Mouse (Mus musculus): ENCODE data around the gene Nrarp. TPM values are rescaled to one million over a fixed set of nuclear protein-coding genes. Genes with fewer than 3 reads are reported as not detected.

The Nrarp gene
- polyA plus RNA-seq (2017; shearing (Covaris generic)): 0.25 TPM

DNA sequence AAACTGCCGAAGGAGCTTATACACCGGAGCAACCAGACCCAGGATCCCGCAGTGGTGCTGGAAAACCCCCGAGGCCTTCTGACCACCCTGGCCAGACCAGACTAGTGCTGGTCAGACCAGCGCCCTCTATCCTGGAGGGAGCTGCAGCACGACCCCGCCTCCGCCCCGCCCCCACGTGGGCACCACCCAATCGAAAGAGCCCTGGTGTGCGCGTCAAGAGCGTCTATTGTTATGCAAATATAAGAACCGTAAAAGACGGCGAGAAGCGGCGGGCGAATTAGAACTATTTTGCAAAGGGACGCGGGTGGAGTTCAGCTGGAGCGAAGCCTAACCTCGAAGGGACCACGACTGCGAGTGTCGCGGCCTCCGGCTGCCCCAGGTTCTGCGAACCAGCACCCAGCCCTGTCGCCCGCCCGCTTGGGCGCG lies at the start of gene Nrarp:
Gene Nrarp (plus strand): TSS at position 281 of the 426 bp plus-strand sequence.

DNA sequence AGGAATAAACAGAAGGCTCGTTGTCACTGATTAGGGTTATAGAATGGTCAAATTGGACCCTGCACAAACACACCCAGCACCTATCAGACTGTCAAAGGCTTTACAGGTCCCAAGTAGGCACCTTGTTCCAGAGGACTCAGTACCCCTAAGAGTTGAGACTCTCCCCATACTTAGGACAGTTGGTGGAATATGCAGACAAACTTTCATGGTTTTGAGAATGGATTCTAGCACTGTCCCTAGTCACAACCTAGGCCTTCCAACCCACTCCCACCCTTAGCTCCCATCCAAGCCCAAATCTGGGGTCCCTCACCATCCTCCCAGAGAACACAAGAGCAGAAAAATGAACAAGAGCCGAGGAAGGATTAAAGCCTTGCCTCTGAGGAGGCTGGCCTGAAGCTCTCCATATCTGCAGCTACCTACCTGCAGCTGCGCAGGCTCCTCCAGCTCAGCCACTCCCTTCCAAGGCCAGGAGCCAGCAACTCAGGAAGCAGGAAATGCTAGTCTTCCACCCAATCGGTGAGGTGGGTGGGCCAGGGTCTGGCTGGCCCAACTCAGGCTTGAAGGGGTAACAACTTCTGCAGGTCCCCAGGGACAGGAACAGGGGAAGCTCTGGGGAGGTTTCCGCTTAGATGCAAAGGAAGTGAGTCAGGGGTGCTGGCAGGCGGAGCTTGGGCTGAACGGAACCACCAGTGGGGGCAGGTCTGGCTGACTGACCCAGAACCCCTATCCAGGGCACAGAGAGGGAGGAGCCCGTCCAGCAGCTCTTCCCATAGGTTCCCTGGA lies 15.8 kb downstream of the Nrarp start, which contains the start of gene Tor4a:
Gene Tor4a (minus strand): TSS at position 715 of the 783 bp plus-strand sequence.

DNA sequence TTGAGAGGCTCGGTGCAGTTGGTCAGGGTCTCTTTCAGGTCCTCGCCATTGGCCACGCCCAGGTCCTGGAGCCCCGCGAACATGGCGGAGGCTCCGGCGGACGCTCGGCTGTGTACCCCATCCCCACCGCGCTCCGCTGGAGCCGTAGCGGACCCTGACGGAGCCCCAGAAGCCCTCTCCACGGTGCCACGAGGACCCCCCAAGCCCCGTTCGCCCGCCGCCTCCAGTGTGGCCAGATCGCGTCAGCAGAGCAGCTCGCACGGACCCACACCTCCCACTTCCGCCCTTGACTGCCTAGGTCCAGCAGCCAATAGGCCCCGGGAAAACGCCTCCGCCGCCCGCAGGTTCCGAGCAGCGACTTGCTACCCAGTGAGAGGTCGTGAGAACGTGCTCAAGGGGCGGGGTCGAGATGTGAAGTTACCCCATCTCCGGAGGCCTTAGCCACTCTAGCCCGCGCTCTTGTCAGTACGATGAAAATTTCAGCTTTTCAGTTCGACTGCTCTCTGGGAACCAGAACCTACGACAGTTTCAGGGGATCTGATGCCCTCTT lies 30.6 kb downstream of the Nrarp start, which contains the start of gene Nelfb:
Gene Nelfb (minus strand): TSS at position 369 of the 550 bp plus-strand sequence.

DNA sequence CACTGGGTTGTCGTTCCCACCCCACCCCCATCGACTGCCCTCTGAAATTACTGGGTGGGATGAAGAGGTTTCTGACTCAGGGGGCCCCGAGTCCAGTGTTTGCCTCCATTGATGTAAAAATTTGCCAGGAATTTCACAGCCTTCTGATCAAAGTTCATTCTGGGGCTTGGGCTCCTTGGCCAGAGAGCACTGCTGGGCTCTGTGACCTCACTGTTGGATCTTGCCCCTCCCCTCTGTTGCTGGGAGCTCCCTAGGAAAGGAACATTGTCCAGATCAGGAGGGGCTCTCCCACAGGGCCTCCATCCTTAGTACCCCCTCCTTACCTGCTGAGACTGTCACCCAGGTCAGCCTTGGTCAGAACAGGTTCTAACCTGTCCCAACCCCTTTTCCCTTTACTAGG lies 33.9 kb downstream of the Nrarp start, which contains the start of gene Stpg3:
Gene Stpg3 (minus strand): TSS at position 194 of the 400 bp plus-strand sequence.

DNA sequence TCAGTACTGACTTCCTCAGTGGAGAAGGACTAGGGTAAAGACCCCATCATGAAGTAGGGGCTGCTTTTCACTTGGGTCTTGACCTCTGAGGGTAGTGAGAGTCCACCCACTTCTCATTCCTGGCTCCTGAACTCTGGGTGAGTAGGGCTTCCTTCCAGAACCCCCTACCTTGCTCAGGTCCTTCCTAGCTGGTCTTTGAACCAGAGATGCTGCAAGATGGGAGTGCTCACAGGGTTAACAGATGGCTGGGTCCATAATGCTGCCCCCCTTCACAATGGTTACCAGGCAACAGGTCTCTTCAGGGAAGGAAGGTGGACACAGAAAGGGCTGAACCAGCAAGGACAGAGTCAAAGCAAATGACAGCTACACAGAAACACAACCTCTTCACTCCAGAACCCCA lies 37.9 kb downstream of the Nrarp start, which contains the start of gene Fam166a:
Gene Fam166a (plus strand): TSS at position 301 of the 400 bp plus-strand sequence.

DNA sequence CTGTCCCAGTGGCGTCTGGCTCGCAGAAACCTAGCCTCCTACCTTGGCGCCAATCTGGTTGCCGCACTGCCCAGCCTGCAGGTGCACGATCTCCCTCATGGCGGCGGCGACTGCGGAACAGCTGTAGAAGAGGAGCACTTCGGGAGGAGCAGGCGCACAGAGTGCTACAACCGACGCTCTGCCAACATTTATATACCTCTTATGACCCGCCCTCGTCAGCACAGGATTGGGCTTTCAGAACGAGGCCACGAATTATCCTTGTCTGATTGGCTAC lies 43.9 kb downstream of the Nrarp start, which contains the start of gene Tubb4b:
Gene Tubb4b (minus strand): TSS at position 211 of the 274 bp plus-strand sequence.

Other genes starting within 250 kb of the Nrarp start
- 282 TPM for gene Arrdc1, start 245.5 kb upstream of the Nrarp start, polyA plus RNA-seq (2017; shearing (Covaris generic))
- 0.81 TPM for gene Zmynd19, start 231.0 kb upstream of the Nrarp start, polyA plus RNA-seq (2017; shearing (Covaris generic))
- gene Dph7, start 218.4 kb upstream of the Nrarp start, polyA plus RNA-seq (2017; shearing (Covaris generic)): 37.0 TPM
- 118 TPM for gene Mrpl41, start 205.7 kb upstream of the Nrarp start, polyA plus RNA-seq (2017; shearing (Covaris generic))
- gene Pnpla7, start 204.7 kb upstream of the Nrarp start, polyA plus RNA-seq (2017; shearing (Covaris generic)): 110 TPM
- 18.3 TPM for gene Nsmf, start 126.4 kb upstream of the Nrarp start, polyA plus RNA-seq (2017; shearing (Covaris generic))
- gene Entpd8, start 100.5 kb upstream of the Nrarp start, polyA plus RNA-seq (2017; shearing (Covaris generic)): 0.93 TPM
- gene Noxa1, start 85.6 kb upstream of the Nrarp start, polyA plus RNA-seq (2017; shearing (Covaris generic)): 12.8 TPM
- gene Tor4a, start 16.1 kb downstream of the Nrarp start, polyA plus RNA-seq (2017; shearing (Covaris generic)): 144 TPM
- gene Nelfb, start 30.7 kb downstream of the Nrarp start, polyA plus RNA-seq (2017; shearing (Covaris generic)): 136 TPM
- not detected for gene Stpg3, start 33.9 kb downstream of the Nrarp start, polyA plus RNA-seq (2017; shearing (Covaris generic))
- gene Fam166a, start 38.0 kb downstream of the Nrarp start, polyA plus RNA-seq (2017; shearing (Covaris generic)): not detected
- 255 TPM for gene Tubb4b, start 43.9 kb downstream of the Nrarp start, polyA plus RNA-seq (2017; shearing (Covaris generic))
- not detected for gene Slc34a3, start 53.6 kb downstream of the Nrarp start, polyA plus RNA-seq (2017; shearing (Covaris generic))
- gene Rnf224, start 56.0 kb downstream of the Nrarp start, polyA plus RNA-seq (2017; shearing (Covaris generic)): not detected
- 0.67 TPM for gene Rnf208, start 61.5 kb downstream of the Nrarp start, polyA plus RNA-seq (2017; shearing (Covaris generic))
- gene Cysrt1, start 61.7 kb downstream of the Nrarp start, polyA plus RNA-seq (2017; shearing (Covaris generic)): not detected
- gene AL732309.1, start 66.1 kb downstream of the Nrarp start, polyA plus RNA-seq (2017; shearing (Covaris generic)): 9.0 TPM
- gene Tmem203, start 74.7 kb downstream of the Nrarp start, polyA plus RNA-seq (2017; shearing (Covaris generic)): 15.7 TPM
- 2.7 TPM for gene Tprn, start 81.9 kb downstream of the Nrarp start, polyA plus RNA-seq (2017; shearing (Covaris generic))
- 148 TPM for gene Ssna1, start 91.7 kb downstream of the Nrarp start, polyA plus RNA-seq (2017; shearing (Covaris generic))
- 99.6 TPM for gene Anapc2, start 91.7 kb downstream of the Nrarp start, polyA plus RNA-seq (2017; shearing (Covaris generic))
- not detected for gene Tmem210, start 107.4 kb downstream of the Nrarp start, polyA plus RNA-seq (2017; shearing (Covaris generic))
- gene Lrrc26, start 109.2 kb downstream of the Nrarp start, polyA plus RNA-seq (2017; shearing (Covaris generic)): not detected
- gene Grin1, start 138.4 kb downstream of the Nrarp start, polyA plus RNA-seq (2017; shearing (Covaris generic)): 0.36 TPM
- 26.1 TPM for gene Man1b1, start 151.6 kb downstream of the Nrarp start, polyA plus RNA-seq (2017; shearing (Covaris generic))
- gene Dpp7, start 175.6 kb downstream of the Nrarp start, polyA plus RNA-seq (2017; shearing (Covaris generic)): 23.7 TPM
- 12.9 TPM for gene Uap1l1, start 184.9 kb downstream of the Nrarp start, polyA plus RNA-seq (2017; shearing (Covaris generic))
- 0.37 TPM for gene Sapcd2, start 191.6 kb downstream of the Nrarp start, polyA plus RNA-seq (2017; shearing (Covaris generic))
- gene Entpd2, start 215.1 kb downstream of the Nrarp start, polyA plus RNA-seq (2017; shearing (Covaris generic)): not detected
- gene Npdc1, start 218.6 kb downstream of the Nrarp start, polyA plus RNA-seq (2017; shearing (Covaris generic)): 1.1 TPM
- gene Fut7, start 242.5 kb downstream of the Nrarp start, polyA plus RNA-seq (2017; shearing (Covaris generic)): 6.8 TPM
- gene Abca2, start 247.9 kb downstream of the Nrarp start, polyA plus RNA-seq (2017; shearing (Covaris generic)): 19.7 TPM

All from CD4-positive, CD25-positive, alpha-beta regulatory T cell, adult 9 weeks (primary cell).